Mouse (Mus musculus): ENCODE data around the gene Il13ra1. TPM values are rescaled to one million over a fixed set of nuclear protein-coding genes. Genes with fewer than 3 reads are reported as not detected.

The Il13ra1 gene
- polyA plus RNA-seq, 1 experiment, result 2.3 TPM

- no peak overlapping the region for H3K4me3 ChIP-seq (replicated peaks; ENCODE audit: insufficient read depth, low read depth, low read length)
- no peak overlapping the region for H3K27ac ChIP-seq (ENCODE audit: insufficient read depth, low read length)
- H3K4me1 ChIP-seq (ENCODE audit: control insufficient read depth, insufficient read depth, low read length), result no peaks in the 10 kb centered on the region
- TF ChIP-seq POLR2A (IDR thresholded peaks at IDR 0.05; ENCODE audit: borderline replicate concordance, insufficient read depth, low read length) (no peak), CTCF (IDR thresholded peaks at IDR 0.05; ENCODE audit: borderline replicate concordance, insufficient read depth, low read depth, low read length) (no peak)
- no peak for DNase-seq
- 52% methylated on average over 2 of the region's 2 CpGs for WGBS
- no peaks in the 10 kb centered on the region for H3K27me3 ChIP-seq (ENCODE audit: control insufficient read depth, insufficient read depth, low read length)
Observed at GRCm38 (mm10) chrX:36209554-36209953, 97.6 kb downstream of the Il13ra1 start.

GRCm38 (mm10) chrX:36211216-36211615, 99.3 kb downstream of the Il13ra1 start:
- Histone ChIP-seq H3K4me1 (ENCODE audit: control insufficient read depth, insufficient read depth, low read length) (no peaks in the 10 kb centered on the region), H3K27me3 (ENCODE audit: control insufficient read depth, insufficient read depth, low read length) (no peaks in the 10 kb centered on the region), H3K27ac (ENCODE audit: insufficient read depth, low read length) (no peak overlapping the region), H3K4me3 (replicated peaks; ENCODE audit: insufficient read depth, low read depth, low read length) (no peak overlapping the region)
- TF ChIP-seq POLR2A (IDR thresholded peaks at IDR 0.05; ENCODE audit: borderline replicate concordance, insufficient read depth, low read length) (no peak), CTCF (IDR thresholded peaks at IDR 0.05; ENCODE audit: borderline replicate concordance, insufficient read depth, low read depth, low read length) (no peak)
- no peak for DNase-seq
- WGBS, result 80% methylated on average over 3 of the region's 3 CpGs

Other genes starting within 250 kb of the Il13ra1 start
- gene Dock11, start 223.3 kb upstream of the Il13ra1 start, polyA plus RNA-seq (2012; rRNA removed), result 6.7 and 7.0 TPM in 2 replicates
- gene Zcchc12, start 83.8 kb downstream of the Il13ra1 start, polyA plus RNA-seq (2012; rRNA removed), result 32.9 and 35.6 TPM in 2 replicates
- 5.6 and 5.8 TPM in 2 replicates for gene Lonrf3, start 216.2 kb downstream of the Il13ra1 start, polyA plus RNA-seq (2012; rRNA removed)

Data from cerebellum, adult 2 months (tissue).